Mouse (Mus musculus) MEL (cell line): Measurements from ENCODE around the gene Syngr4.

Experiments
- BHLHE40 ChIP-seq: IDR thresholded peaks from 2 replicates; pipeline ENCODE4 v1.6.1; 2012; ENCODE audit warnings: low read depth, mild to moderate bottlenecking, inconsistent platforms, low read length, improper control_type of control experiment, borderline replicate concordance
- CHD2 ChIP-seq: IDR thresholded peaks from 2 replicates; pipeline ENCODE4 v1.6.1; 2011; ENCODE audit warnings: low read length, improper control_type of control experiment
- E2F4 ChIP-seq: IDR thresholded peaks from 2 replicates; pipeline ENCODE4 v1.6.1; 2011; ENCODE audit warnings: low read depth, low read length, improper control_type of control experiment, borderline replicate concordance
- EP300 ChIP-seq, 2 experiments: IDR thresholded peaks; 2 replicates each; pipeline ENCODE4 v1.6.1; 2011; ENCODE audit warnings: improper control_type of control experiment in 2 of 2, low read length in 2 of 2, low read depth in 1 of 2, mild to moderate bottlenecking in 1 of 2
- GABPA ChIP-seq: IDR thresholded peaks from 2 replicates; pipeline ENCODE4 v1.6.1; 2012; ENCODE audit warnings: low read depth, mild to moderate bottlenecking, inconsistent platforms, low read length, improper control_type of control experiment, moderate library complexity
- JUND ChIP-seq: IDR thresholded peaks from 2 replicates; pipeline ENCODE4 v1.6.1; 2011; ENCODE audit warnings: low read depth, mild to moderate bottlenecking, improper control_type of control experiment, low read length
- KAT2A ChIP-seq: conservative IDR thresholded peaks from 2 replicates; pipeline ENCODE4 v1.6.1; 2012; ENCODE audit warnings: low read depth, low read length, improper control_type of control experiment, inconsistent platforms
- MYB ChIP-seq: IDR thresholded peaks from 2 replicates; pipeline ENCODE4 v1.6.1; 2011; ENCODE audit warnings: mild to moderate bottlenecking, low read depth, low read length, improper control_type of control experiment
- POLR2A ChIP-seq, 2 experiments: IDR thresholded peaks; 2 replicates each; pipeline ENCODE4 v1.6.1; 2011 to 2012; ENCODE audit warnings: low read length in 2 of 2, mild to moderate bottlenecking in 2 of 2, control low read depth in 1 of 2, improper control_type of control experiment in 1 of 2, low read depth in 1 of 2, moderate library complexity in 1 of 2; ENCODE audit not compliant: control insufficient read depth in 1 of 2, insufficient read depth in 1 of 2, poor library complexity in 1 of 2

- TF ChIP-seq EP300 (IDR thresholded peaks at IDR 0.05; ENCODE audit: low read depth in 1 of 2, low read length in 2 of 2) (no peak), CHD2 (no peak), KAT2A (no peak), BHLHE40 (no peak), JUND (no peak), POLR2A (IDR thresholded peaks at IDR 0.05; ENCODE audit: control insufficient read depth in 1 of 2, insufficient read depth in 1 of 2, low read depth in 1 of 2, low read length in 2 of 2, poor library complexity in 1 of 2) (no peak), MYB (no peak), E2F4 (no peak), GABPA (no peak)
Observed at GRCm38 (mm10) chr7:45935114-45935513, 38.6 kb upstream of the Syngr4 start.
